Mouse (Mus musculus) ovary, postnatal 36 days (tissue): ENCODE measurements around the gene Noxo1.
A peak's percentile ranks its signal among the peaks of the same experiment; 100 is the strongest.
"Not testable (repeated sequence)": the region's sequence is repeated elsewhere in the genome, so short reads cannot be mapped to it uniquely, and the experiment has no call there.

Experiments used
- DNase-seq: peaks from one replicate; pipeline ENCODE4 v3.0.0; 2022; ENCODE audit warnings: low spot score, mixed read lengths

Noxo1 gene

DNA sequence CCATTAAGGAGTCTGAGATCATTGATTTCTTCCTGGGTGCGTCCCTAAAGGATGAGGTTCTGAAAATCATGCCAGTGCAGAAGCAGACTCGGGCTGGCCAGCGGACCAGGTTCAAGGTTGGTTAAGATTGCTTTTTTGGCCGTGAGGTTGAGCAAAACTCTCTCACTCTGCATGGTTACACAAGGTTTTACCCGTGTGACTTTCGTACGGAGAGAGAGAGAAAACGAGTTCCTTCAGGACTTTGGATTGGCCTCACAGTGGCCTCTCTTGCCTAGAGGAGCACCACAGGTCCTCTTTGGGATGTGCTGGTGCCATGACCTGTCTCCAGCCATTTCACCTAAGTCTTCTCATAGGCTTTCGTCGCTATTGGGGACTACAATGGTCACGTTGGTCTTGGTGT, 24.6 kb downstream of the Noxo1 start:
- not testable (repeated sequence) for DNase-seq

GRCm38 (mm10) chr17:24721383-24721955, 25.4 kb downstream of the Noxo1 start:
- DNase-seq, result not testable (repeated sequence)

DNA sequence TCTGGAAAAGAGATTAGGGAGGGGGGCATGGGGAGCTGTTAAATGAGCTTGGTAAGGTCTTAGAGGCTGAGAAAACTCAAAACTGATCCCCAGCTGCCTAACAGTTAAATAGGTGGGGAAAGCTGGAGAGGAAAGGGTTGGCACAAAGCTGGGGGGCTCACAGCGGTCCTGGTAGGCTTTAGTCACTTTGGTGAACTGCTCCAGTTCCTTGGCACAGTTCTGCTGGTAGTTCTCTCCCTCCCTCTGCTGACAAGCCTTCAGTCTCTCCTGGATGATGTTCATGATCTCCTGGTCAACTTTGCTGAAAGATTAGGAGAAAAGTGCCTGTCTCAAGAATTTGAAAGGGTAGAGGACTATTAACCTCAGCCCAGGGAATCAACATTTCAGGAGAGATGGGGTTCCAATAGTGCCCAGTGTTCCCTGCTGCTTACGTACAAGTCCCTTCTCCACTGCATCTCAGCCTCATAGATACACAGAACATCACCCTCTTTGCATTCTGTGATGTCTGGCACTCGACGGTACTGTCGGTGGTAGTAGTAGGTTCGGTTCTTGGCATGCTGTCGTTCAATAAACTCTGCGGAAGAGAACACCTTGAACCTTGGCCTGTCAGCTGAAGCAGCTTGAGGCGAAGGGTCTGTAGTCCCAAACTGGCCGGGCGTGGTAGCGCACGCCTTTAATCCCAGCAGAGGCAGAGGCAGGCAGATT, 26.3 kb downstream of the Noxo1 start:
- no peak for DNase-seq

DNA sequence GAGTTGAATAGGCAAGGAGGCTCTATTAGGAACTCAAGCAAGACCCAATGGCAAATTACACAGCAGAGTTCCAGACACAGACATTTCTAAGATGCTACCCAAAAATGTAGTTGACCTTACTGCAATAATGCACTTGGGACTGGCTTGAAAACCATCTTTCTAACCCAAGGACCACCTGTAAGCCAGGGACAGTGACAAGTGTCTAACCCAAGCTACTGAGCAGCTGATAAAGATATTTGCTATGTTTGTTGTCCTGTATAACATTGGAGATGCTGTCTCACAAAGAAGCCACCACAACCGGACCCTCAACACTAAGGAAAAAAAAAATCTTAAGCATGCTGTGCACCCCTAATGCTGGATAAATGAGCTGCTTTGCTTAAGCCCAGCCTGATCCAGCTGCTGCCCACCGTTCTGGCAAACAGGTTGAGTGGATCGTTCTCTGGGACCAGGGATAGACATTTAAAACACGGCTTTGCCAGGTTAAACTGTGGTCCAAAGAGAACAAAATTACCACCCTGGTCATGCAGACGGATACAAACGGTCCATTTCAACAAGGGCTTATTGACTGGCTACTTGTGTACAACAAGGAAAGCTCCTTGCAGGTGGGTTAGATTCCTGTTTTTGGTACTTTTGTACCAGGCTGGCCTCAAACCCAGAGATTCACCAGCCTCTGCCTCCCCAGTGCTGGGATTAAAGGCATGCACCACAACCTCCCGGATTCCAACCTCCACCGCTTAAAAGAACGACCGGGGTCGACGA, 27.3 kb downstream of the Noxo1 start:
- no peak for DNase-seq

DNA sequence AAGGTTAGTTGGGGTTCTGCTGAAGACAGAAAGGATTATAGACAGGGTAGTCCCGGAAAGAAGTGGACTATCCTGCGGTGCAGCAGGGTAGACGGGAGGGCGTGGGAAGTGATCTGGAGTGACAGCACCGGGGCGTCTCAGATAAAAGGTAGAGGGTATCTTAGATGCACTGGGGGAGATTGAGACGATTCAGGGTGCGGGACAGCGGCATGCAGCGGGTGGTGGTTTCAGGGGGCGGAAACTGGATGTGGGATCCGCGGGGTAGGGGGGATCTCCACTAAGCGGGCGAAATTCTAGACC, 27.8 kb downstream of the Noxo1 start:
- no peak for DNase-seq

- peak; percentile 96 for DNase-seq
Observed at GRCm38 (mm10) chr17:24724184-24724583, 28.1 kb downstream of the Noxo1 start, which contains the start of gene Ndufb10. Ndufb10 (minus strand) TSS chr17:24724478.

GRCm38 (mm10) chr17:24725637-24726390, 29.8 kb downstream of the Noxo1 start:
- DNase-seq, result no peak

DNA sequence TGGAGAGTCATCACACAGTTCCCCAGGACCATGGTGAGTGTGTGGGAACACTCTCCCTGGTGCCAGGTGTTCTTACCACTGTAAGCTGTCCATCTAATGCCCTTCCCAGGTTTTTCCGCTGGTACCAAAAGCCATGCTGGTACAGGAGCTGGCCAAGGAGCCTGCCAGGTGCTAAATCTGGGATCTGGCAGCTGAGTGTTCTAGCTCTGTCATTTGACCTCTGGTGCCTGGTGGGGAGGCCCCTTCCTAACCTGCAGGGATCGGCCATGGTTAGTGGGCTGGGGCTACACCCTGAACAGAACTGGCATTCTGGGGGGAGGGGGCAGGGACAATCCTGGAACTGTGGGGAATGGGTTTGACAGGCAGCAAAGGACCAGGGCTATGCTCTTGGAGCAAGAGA, 31.6 kb downstream of the Noxo1 start, which contains the start of gene Rpl3l:
Rpl3l (plus strand) TSS at position 203 of the 400 bp plus-strand sequence.
- no peak for DNase-seq

DNA sequence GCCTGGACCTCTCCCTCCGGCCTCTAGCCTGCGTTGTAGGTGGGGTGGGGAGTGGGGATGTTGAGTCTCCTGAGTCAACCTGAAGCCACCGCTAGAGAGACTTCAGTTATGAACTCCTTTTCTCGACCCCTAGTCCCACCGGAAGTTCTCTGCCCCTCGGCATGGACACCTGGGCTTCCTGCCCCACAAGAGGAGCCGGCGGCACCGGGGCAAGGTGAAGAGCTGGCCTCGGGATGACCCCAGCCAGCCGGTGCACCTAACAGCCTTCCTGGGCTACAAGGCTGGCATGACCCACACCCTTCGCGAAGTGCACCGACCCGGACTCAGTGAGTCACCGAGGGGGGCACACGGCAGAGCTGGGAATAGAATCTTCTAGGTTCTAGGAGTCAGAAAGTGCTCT, 32.1 kb downstream of the Noxo1 start:
- DNase-seq, result no peak

DNA sequence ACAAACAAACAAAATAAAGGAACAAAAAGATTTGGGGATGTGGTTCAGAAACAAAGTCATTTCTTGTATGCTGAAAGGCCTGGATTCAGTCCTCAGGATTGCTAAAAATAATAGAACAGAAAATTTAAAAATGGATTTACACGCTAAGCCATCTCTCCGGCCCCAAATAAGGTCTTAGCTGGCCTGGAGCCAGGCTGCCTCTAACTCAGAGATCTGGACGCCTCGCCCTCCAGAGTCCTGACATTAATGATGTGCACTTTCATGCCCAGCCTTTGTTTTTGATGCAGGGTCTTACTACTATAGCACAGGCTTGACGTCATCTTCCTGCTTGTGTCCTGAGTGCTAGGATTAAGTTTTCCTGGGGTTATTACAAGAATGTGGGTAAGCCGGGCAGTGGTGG, 33.0 kb downstream of the Noxo1 start:
- DNase-seq, result no peak

- no peak for DNase-seq
Observed at GRCm38 (mm10) chr17:24730787-24731186, 34.8 kb downstream of the Noxo1 start.

GRCm38 (mm10) chr17:24732233-24732935, 36.4 kb downstream of the Noxo1 start:
- DNase-seq, result no peak

DNA sequence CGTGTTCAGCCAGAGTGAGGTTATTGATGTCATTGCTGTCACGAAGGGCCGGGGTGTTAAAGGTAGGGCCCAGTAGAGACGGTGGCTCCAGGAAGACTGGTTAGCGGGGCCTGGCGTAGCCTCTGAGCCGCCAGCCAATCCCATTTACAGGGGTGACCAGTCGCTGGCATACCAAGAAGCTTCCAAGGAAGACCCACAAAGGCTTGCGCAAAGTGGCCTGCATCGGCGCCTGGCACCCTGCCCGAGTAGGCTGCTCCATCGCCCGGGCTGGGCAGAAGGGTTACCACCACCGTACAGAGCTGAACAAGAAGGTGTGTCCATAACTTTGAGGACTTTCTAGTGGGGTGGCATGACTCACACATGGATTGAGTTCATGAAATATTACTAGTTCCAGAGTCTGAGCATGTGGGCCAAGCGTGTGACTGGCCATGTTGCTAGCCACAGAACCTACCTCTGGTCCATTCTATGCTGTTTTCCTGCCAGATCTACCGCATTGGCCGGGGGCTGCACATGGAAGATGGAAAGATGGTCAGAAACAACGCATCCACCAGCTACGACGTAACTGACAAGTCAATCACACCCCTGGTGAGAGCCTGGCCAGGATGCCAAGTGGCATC, 37.5 kb downstream of the Noxo1 start:
- no peak for DNase-seq

- DNase-seq, result no peak
Observed at GRCm38 (mm10) chr17:24734513-24734912, 38.5 kb downstream of the Noxo1 start.

GRCm38 (mm10) chr17:24735446-24735845, 39.4 kb downstream of the Noxo1 start:
- DNase-seq, result no peak

DNA sequence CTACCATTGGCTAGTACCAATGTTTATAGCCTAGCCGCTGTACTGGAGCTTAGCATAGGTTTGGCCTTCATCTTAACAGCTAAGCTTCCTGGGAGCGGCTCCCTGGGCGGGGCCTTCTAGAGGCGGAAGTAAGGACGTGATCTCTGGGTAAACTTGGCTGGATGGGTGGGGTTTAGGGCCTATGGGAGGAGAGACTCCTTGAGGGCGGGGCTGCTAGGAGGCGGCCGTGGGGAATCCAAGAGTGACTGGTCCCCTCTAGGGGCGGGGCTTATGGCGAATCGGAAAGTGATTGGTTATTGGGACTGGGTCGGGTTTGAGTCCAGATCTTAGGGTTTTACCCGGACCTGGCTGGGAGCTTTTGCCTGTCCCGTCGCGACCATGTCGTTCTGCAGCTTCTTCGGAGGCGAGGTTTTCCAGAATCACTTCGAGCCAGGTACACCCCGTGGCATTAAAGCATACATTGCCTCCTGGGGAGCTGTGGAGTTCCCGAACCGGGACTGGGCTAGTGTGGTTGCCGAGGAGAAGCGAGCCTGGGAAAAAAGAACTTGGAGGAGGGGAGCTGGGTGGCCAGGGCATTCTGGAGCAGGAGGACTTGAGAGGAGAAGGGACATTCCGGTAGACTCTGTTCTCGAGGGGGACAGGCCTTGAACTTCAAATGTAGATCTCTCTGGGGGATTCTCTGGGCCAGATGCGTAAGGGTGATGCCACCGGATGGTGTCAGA, 40.5 kb downstream of the Noxo1 start, which contains the start of gene Msrb1:
Msrb1 (plus strand) TSS at position 313 of the 722 bp plus-strand sequence.
- DNase-seq, result peak; percentile 92

DNA sequence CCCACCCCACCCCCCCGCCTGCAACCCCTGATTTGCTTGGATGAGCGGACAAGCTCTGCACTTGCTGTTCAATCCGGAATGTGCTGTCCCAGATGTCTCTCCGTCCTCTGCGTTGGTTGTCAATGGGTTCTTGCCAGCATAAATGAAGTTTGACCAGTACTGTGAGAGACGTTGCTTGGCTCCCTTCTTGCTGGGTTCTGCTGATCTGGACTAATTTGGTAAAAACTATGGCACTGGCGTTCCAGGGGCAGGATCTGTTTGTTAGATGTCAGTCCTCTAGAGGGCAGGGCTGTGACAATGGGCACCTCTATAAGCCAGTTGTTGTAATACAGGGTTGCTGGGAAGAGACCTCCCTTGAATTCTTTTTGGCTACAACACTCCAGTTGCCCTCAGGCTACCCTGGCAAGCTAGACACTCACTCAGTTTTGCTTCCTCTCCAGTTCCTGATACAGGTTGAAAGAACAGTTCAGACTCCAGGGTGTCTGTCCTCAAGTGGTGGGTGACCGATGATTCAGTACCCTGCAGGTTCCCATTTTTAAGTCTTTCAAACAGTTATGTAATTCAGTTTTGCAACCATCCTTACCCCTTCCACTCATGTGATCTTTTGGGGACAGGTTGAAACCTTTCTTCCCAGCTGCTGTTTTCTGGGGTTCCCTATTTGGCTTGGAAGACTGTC, 41.2 kb downstream of the Noxo1 start:
- no peak for DNase-seq

DNA sequence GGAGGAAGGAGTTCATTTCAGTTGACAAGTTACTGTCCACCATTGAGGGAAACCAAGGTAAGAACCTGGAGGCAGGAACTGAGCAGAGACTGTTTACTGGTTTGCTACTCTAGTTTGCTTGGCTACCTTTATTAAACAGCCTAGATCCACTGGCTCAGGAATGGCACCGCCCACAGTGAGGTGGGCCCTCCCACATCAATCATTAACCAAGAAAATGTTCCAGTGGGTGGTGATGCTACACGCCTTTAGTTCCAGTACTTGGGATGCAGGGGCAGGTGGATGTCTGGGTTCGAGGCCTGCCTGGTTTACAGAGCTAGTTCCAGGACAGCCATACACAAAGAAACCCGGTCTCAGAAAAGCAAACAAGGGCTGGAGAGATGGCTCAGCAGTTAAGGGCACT, 42.2 kb downstream of the Noxo1 start:
- no peak for DNase-seq

GRCm38 (mm10) chr17:24739926-24740325, 43.9 kb downstream of the Noxo1 start:
- no peak for DNase-seq

GRCm38 (mm10) chr17:24742307-24742706, 46.3 kb downstream of the Noxo1 start:
- DNase-seq, result no peak
